Mouse (Mus musculus): Measurements from ENCODE around the gene Zcwpw1. TPM values are rescaled to one million over a fixed set of nuclear protein-coding genes. Genes with fewer than 3 reads are reported as not detected.

The Zcwpw1 gene
- polyA plus RNA-seq, 1 experiment from 2014 or later = 1.9 TPM

DNA sequence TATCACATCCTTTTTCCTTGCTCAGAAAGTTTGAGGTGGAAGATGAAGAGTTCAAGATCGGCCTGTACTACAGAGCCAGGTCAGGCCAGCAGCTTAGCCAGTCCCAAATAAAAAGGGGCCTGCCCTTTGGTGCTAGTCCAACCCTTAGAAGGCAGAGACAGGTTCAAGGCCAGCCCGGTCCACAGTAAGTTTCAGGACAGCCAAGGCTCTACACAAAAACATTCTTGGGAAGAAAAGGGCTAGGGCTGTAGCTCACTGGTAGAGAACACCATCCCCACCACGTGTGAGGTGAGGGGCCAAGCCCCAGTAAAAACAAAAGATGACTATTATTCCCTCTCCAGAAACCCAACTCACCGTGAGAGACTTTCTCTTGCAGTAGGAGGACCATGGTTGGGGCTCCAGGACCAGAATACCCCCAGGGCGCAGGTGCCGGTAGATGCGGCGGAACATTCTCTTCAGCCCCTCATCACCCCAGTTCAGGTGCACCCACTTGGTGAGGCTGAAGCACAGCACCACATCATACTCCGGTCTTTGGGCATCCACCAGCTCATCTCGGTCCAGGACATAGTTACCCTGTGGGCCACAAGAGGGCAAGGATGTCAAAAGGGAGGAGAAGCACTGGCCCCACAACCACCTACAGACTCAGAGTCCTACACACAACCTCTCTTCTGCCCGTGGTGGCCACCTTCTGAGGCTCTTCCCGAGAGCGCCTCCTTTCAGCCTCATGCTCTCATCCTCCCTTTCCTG is 4.6 kb upstream of the Zcwpw1 start:
- H3K36me3 ChIP-seq (replicated peaks; ENCODE audit: insufficient read depth, low read length) = peaks cover 45% of the 10 kb centered on the region
- H3K27me3 ChIP-seq (ENCODE audit: insufficient read depth, low read length) = no peaks in the 10 kb centered on the region
- no peak overlapping the region for H3K27ac ChIP-seq (ENCODE audit: low read depth)
- peaks cover 34% of the 10 kb centered on the region for H3K4me1 ChIP-seq (ENCODE audit: insufficient read depth)
- WGBS (ENCODE audit: insufficient replicate concordance) = 80% methylated on average over 13 of the region's 13 CpGs
- H3K9me3 ChIP-seq (ENCODE audit: low read length) = no peaks in the 10 kb centered on the region
- H3K4me3 ChIP-seq (ENCODE audit: low read depth, low read length) = peak overlapping the region; percentile 5; the same call in 1 of the 2 replicates
- DNase-seq (no peak), ATAC-seq (no peak)
- TF ChIP-seq EP300 (IDR thresholded peaks at IDR 0.05; ENCODE audit: low read depth) (no peak), CTCF (IDR thresholded peaks at IDR 0.05; ENCODE audit: low read depth) (no peak)
- H3K9ac ChIP-seq (replicated peaks) = no peak overlapping the region
- peak overlapping the region; percentile 83; the same call in 1 of the 2 replicates for H3K4me2 ChIP-seq (ENCODE audit: low read depth, low read length)

DNA sequence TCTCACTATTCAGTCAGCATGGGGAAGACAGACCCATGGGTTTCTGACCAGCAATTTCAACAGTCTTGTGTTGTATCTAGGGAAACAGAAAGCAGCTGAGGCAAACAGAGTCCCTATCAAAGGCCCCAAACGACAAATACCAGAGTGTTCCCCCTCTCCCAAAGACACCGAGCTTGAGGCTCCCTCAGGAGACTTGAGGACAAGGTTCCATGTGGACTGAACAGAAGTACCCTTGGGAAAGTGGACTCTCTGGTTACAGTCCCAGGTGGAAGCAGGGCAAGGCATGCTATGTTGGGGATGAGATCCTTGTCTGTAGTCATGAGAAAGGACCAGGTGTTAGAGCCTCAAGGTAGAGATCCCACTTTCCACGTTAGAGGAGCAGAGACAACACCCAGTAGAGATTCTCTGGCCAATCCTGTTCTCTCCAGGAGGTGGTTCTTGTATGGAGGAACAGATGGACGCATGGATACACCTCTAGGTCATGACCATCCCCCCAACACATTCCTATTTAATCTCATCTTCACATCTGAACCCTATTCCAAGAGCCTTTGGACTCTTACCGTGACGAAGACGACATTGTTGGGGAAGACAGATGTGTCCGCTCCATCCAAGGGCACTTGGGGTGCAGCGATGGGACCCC is 3.6 kb upstream of the Zcwpw1 start:
- Histone ChIP-seq H3K4me1 (ENCODE audit: insufficient read depth) (peaks cover 34% of the 10 kb centered on the region), H3K36me3 (replicated peaks; ENCODE audit: insufficient read depth, low read length) (peaks cover 45% of the 10 kb centered on the region), H3K9me3 (ENCODE audit: low read length) (no peaks in the 10 kb centered on the region), H3K4me3 (ENCODE audit: low read depth, low read length) (peak overlapping the region; percentile 73), H3K4me2 (ENCODE audit: low read depth, low read length) (peak overlapping the region; percentile 83), H3K9ac (replicated peaks) (peak overlapping the region; percentile 83), H3K27ac (ENCODE audit: low read depth) (0 out of 2 replicates have a peak overlapping the region, but pooled peaks have one; percentile 100), H3K27me3 (ENCODE audit: insufficient read depth, low read length) (no peaks in the 10 kb centered on the region)
- 58% methylated on average over 9 of the region's 9 CpGs for WGBS (ENCODE audit: insufficient replicate concordance)
- DNase-seq = no peak
- no peak for TF ChIP-seq EP300 (IDR thresholded peaks at IDR 0.05; ENCODE audit: low read depth)
- TF ChIP-seq CTCF (IDR thresholded peaks at IDR 0.05; ENCODE audit: low read depth) = no peak
- ATAC-seq = no peak

DNA sequence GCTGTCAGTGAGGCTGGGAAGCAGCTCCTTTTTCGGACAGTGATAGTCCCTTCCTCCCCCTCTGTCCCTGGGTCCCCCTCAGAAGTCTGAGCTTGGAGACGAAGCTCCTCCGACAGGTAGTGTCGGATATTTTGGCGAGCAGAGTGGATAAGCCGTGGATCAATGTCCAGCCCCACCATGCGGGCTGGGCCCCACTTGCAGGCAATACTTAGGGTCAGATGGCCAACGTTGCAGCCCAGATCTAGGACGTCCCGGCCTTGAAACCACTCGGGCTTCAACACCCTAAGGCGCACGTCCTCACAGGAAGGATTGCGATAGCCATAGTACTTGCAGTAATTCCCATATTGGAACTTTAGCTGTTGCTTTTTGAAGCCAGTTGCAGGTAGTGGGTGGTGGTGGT is 3.1 kb upstream of the Zcwpw1 start:
- peaks cover 45% of the 10 kb centered on the region for H3K36me3 ChIP-seq (replicated peaks; ENCODE audit: insufficient read depth, low read length)
- no peaks in the 10 kb centered on the region for H3K27me3 ChIP-seq (ENCODE audit: insufficient read depth, low read length)
- no peak for ATAC-seq
- DNase-seq = peak; percentile 20
- peak overlapping the region; percentile 83 for H3K4me2 ChIP-seq (ENCODE audit: low read depth, low read length)
- WGBS (ENCODE audit: insufficient replicate concordance) = 67% methylated on average over 14 of the region's 14 CpGs
- peak overlapping the region; percentile 83 for H3K9ac ChIP-seq (replicated peaks)
- peak overlapping the region; percentile 73 for H3K4me3 ChIP-seq (ENCODE audit: low read depth, low read length)
- no peak for TF ChIP-seq CTCF (IDR thresholded peaks at IDR 0.05; ENCODE audit: low read depth)
- TF ChIP-seq EP300 (IDR thresholded peaks at IDR 0.05; ENCODE audit: low read depth) = no peak
- peaks cover 31% of the 10 kb centered on the region for H3K4me1 ChIP-seq (ENCODE audit: insufficient read depth)
- no peaks in the 10 kb centered on the region for H3K9me3 ChIP-seq (ENCODE audit: low read length)
- H3K27ac ChIP-seq (ENCODE audit: low read depth) = peak overlapping the region; percentile 100; the same call in 1 of the 2 replicates

DNA sequence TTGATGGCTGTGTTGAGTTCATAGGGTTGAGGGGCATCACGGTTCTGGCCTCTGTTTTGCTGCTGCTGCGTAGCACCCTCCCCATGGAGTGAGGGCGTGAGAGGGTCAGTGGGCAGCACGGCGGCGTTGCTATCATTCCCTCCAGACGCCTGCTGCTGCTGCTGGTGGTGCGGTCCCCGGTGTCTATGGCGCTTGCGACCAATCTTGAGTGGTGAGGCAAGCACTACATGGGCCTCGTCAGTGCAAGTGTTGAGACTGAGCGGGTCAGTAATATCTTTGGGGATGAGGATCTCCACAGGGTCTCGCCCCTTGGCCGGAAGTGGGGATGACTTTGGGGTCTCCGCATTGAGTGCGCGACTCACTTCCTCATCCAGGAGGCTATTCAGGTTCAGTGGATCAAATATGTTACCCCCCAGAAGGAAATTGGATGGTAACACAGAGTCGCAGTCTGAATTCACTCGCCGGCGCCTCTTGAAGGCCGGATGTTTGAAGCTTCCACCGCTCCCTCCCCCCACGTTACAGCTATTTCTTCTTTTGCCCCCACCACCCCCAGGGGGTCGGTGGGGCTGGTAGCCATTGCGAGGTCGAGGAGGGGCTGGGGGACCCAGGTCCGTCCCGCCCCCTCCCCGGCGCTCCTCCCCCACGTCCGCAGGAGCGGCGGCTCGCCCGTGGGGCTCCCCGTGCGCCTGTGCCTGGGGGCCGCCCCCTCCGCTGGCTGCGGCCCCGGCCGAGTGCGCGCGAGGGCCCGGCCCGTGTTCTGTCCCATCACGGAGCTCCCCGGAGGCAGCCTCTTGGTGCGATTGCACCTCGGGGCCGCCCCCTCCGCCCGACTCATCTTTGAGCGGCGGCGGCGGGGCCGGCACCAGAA is 2.2 kb upstream of the Zcwpw1 start:
- Histone ChIP-seq H3K4me1 (ENCODE audit: insufficient read depth) (peaks cover 24% of the 10 kb centered on the region), H3K4me3 (ENCODE audit: low read depth, low read length) (peak overlapping the region; percentile 73), H3K36me3 (replicated peaks; ENCODE audit: insufficient read depth, low read length) (peaks cover 41% of the 10 kb centered on the region), H3K27ac (ENCODE audit: low read depth) (peak overlapping the region; percentile 100), H3K9me3 (ENCODE audit: low read length) (no peaks in the 10 kb centered on the region), H3K27me3 (ENCODE audit: insufficient read depth, low read length) (no peaks in the 10 kb centered on the region), H3K9ac (replicated peaks) (peak overlapping the region; percentile 83), H3K4me2 (ENCODE audit: low read depth, low read length) (peak overlapping the region; percentile 83)
- TF ChIP-seq CTCF (IDR thresholded peaks at IDR 0.05; ENCODE audit: low read depth) (no peak), EP300 (IDR thresholded peaks at IDR 0.05; ENCODE audit: low read depth) (no peak)
- 2% methylated on average over 49 of the region's 62 CpGs for WGBS (ENCODE audit: insufficient replicate concordance)
- peak; percentile 47 for DNase-seq
- ATAC-seq = peak; percentile 7; the same call in 1 of the 2 replicates

DNA sequence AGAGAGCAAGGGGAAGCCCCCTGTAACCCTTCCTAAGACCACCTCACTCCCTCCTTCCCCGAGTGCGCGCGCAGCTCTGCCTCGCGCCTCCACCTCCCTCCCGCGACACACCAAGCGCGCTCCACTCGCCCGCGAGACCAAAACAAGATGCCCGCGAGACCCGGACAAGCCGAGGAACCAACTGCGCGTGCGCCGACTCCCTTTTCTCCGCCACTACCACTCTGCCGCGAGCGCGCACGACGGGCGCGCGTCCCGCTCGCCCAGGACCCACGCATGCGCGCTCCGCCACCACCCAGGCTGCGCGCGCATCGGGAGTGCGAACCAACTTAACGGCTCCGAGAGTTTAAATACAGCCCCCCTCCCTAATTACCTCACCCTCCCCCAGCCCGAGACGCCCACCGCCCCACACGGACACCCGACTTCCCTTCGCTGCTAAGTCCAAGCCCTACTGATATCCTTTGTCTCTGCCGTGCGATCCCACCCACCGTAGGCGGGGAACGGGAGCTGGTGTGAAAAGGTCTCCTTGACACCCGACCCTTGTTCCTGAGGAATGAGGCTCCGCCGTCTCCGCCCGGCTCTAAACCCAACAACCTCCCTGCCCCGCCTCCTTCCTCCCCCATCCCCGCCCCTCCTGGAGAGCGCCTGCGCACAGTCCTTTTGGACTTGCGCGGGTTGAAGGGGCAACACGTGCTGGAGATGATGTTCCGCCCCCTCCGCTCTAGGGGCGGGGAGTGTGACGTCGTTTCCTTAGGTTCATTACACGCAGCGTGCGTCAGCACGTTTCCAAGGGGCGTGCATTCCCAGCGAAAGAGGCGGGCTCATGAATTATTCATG is 1.3 kb upstream of the Zcwpw1 start:
- Histone ChIP-seq H3K27me3 (ENCODE audit: insufficient read depth, low read length) (no peaks in the 10 kb centered on the region), H3K36me3 (replicated peaks; ENCODE audit: insufficient read depth, low read length) (peaks cover 32% of the 10 kb centered on the region), H3K4me2 (ENCODE audit: low read depth, low read length) (peak overlapping the region; percentile 83), H3K4me1 (ENCODE audit: insufficient read depth) (peaks cover 23% of the 10 kb centered on the region), H3K27ac (ENCODE audit: low read depth) (peak overlapping the region; percentile 100), H3K4me3 (ENCODE audit: low read depth, low read length) (peak overlapping the region; percentile 73), H3K9me3 (ENCODE audit: low read length) (no peaks in the 10 kb centered on the region), H3K9ac (replicated peaks) (peak overlapping the region; percentile 83)
- DNase-seq = peak; percentile 99
- ATAC-seq = peak; percentile 86
- TF ChIP-seq EP300 (IDR thresholded peaks at IDR 0.05; ENCODE audit: low read depth) (peak; percentile 6), CTCF (IDR thresholded peaks at IDR 0.05; ENCODE audit: low read depth) (no peak)
- WGBS (ENCODE audit: insufficient replicate concordance) = under 1% methylated on average over 77 of the region's 79 CpGs
